Mouse (Mus musculus): Measurements from ENCODE around the gene Zfp473. TPM values are rescaled to one million over a fixed set of nuclear protein-coding genes. Genes with fewer than 3 reads are reported as not detected.

The Zfp473 gene
- polyA plus RNA-seq, 1 experiment from 2014 or later: 3.6 TPM

DNA sequence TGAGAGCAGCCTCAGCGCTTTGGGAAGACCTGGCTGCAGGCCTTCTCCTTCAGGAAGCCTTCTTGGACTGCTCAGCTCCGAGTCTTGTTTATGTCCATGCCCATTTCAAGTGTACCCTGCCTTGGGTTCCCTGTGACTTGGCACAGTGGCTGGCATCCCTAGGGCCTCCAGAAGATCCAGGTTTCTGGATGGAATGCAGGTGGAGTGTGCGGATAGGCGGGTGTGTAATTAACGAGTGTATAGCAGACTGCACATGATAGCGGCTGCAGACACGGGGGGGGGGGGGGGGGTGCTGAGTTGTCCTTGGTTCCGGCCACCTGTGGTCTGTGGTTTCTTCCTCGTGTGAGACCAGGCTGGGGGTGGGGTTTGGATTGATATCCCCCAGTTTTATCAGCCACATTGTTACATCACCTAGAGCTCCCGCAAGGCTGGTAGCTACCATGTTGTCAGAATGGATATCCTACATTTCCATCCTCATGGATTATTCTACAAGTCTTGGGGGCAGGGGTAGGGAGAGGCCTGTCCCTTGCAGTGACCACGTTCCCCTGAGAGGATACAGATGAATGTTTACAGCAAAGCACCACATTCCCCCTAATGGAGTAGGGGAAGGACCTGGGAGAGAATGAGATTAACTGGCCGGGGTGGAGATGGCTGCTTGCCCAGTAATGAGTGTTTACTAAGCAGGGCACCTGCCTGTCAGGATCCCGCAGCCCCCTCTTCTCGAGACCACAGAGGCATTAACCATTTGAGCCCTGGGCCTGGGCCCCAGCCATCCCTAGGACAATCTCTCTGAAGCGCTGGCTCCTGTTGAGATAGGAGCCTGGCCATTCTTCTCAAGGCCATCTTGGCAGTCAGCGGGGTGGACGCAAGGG is 65.1 kb downstream of the Zfp473 start:
- no peak overlapping the region for H3K27ac ChIP-seq
- DNase-seq (ENCODE audit: low spot score): no peak
- WGBS: 75% methylated on average over 17 of the region's 17 CpGs
- H3K4me3 ChIP-seq: no peak overlapping the region
- no peaks in the 10 kb centered on the region for H3K27me3 ChIP-seq (ENCODE audit: insufficient read depth, poor library complexity, severe bottlenecking)
- 0 out of 2 replicates have a peak, but pooled peaks cover 4% of the 10 kb centered on the region for H3K9me3 ChIP-seq
- H3K4me1 ChIP-seq (replicated peaks): peaks cover 5% of the 10 kb centered on the region; the same call in 1 of the 2 replicates
- H3K36me3 ChIP-seq: no peaks in the 10 kb centered on the region

DNA sequence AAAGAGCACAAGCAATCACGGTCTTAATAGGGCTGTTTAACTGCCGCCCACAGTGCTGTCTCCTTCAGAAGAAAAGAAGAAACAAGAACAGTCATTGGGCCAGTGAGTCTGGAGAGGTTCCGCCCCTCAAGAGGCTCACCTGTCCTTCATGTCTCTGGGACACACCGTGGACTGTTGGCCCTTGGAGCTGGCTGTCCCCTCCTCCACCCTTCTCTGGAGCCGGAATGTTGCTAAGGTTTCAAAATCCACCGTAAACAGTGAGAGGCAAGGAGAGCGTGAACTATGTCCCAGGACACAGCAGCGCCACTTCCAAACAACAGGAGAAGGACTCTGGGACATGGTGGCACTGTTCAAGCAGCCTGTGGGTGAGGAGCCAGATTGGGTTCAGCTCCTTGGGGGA is 67.2 kb downstream of the Zfp473 start:
- DNase-seq (ENCODE audit: low spot score): no peak
- H3K27me3 ChIP-seq (ENCODE audit: insufficient read depth, poor library complexity, severe bottlenecking): no peaks in the 10 kb centered on the region
- WGBS: 83% methylated on average over 8 of the region's 8 CpGs
- H3K27ac ChIP-seq: no peak overlapping the region
- H3K36me3 ChIP-seq: no peaks in the 10 kb centered on the region
- H3K4me1 ChIP-seq (replicated peaks): peaks cover 5% of the 10 kb centered on the region; the same call in 1 of the 2 replicates
- H3K9me3 ChIP-seq: 0 out of 2 replicates have a peak, but pooled peaks cover 4% of the 10 kb centered on the region
- no peak overlapping the region for H3K4me3 ChIP-seq

Other genes with a start within 250 kb of the Zfp473 start
- gene Mybpc2, start 226.4 kb downstream of the Zfp473 start, polyA plus RNA-seq (2016; fragmentation: Nextera tagmentation; extraction: Ambion mirVana): 0.10 and 0.12 TPM in 2 replicates
- 0.09 TPM in 1 of 2 replicates, not detected in the other for gene Spib, start 219.0 kb downstream of the Zfp473 start, polyA plus RNA-seq (2016; fragmentation: Nextera tagmentation; extraction: Ambion mirVana)
- 133 and 161 TPM in 2 replicates for gene Pold1, start 202.2 kb downstream of the Zfp473 start, polyA plus RNA-seq (2016; fragmentation: Nextera tagmentation; extraction: Ambion mirVana)
- 83.2 and 94.9 TPM in 2 replicates for gene Nr1h2, start 197.1 kb downstream of the Zfp473 start, polyA plus RNA-seq (2016; fragmentation: Nextera tagmentation; extraction: Ambion mirVana)
- gene Napsa, start 178.7 kb downstream of the Zfp473 start, polyA plus RNA-seq (2016; fragmentation: Nextera tagmentation; extraction: Ambion mirVana): 0.38 and 0.86 TPM in 2 replicates
- gene Kcnc3, start 160.4 kb downstream of the Zfp473 start, polyA plus RNA-seq (2016; fragmentation: Nextera tagmentation; extraction: Ambion mirVana): 1.3 and 1.5 TPM in 2 replicates
- gene Myh14, start 80.2 kb downstream of the Zfp473 start, polyA plus RNA-seq (2016; fragmentation: Nextera tagmentation; extraction: Ambion mirVana): 1.5 and 2.4 TPM in 2 replicates
- not detected in 2 replicates for gene Izumo2, start 42.3 kb downstream of the Zfp473 start, polyA plus RNA-seq (2016; fragmentation: Nextera tagmentation; extraction: Ambion mirVana)
- 45.3 and 46.6 TPM in 2 replicates for gene Vrk3, start 2.6 kb downstream of the Zfp473 start, polyA plus RNA-seq (2016; fragmentation: Nextera tagmentation; extraction: Ambion mirVana)
- 135 and 158 TPM in 2 replicates for gene Nup62, start 65.0 kb upstream of the Zfp473 start, polyA plus RNA-seq (2016; fragmentation: Nextera tagmentation; extraction: Ambion mirVana)
- 1.7 and 1.9 TPM in 2 replicates for gene Il4i1, start 65.3 kb upstream of the Zfp473 start, polyA plus RNA-seq (2016; fragmentation: Nextera tagmentation; extraction: Ambion mirVana)
- gene Atf5, start 65.6 kb upstream of the Zfp473 start, polyA plus RNA-seq (2016; fragmentation: Nextera tagmentation; extraction: Ambion mirVana): 4.6 TPM in 2 replicates
- gene Akt1s1, start 97.9 kb upstream of the Zfp473 start, polyA plus RNA-seq (2016; fragmentation: Nextera tagmentation; extraction: Ambion mirVana): 81.7 and 93.3 TPM in 2 replicates
- 77.1 and 91.1 TPM in 2 replicates for gene Tbc1d17, start 98.0 kb upstream of the Zfp473 start, polyA plus RNA-seq (2016; fragmentation: Nextera tagmentation; extraction: Ambion mirVana)
- 36.3 and 40.2 TPM in 2 replicates for gene Pnkp, start 106.1 kb upstream of the Zfp473 start, polyA plus RNA-seq (2016; fragmentation: Nextera tagmentation; extraction: Ambion mirVana)
- gene Ptov1, start 118.7 kb upstream of the Zfp473 start, polyA plus RNA-seq (2016; fragmentation: Nextera tagmentation; extraction: Ambion mirVana): 478 and 579 TPM in 2 replicates
- 187 and 223 TPM in 2 replicates for gene Med25, start 141.7 kb upstream of the Zfp473 start, polyA plus RNA-seq (2016; fragmentation: Nextera tagmentation; extraction: Ambion mirVana)
- 24.4 and 28.4 TPM in 2 replicates for gene Fuz, start 145.0 kb upstream of the Zfp473 start, polyA plus RNA-seq (2016; fragmentation: Nextera tagmentation; extraction: Ambion mirVana)
- 80.7 and 93.1 TPM in 2 replicates for gene Ap2a1, start 178.4 kb upstream of the Zfp473 start, polyA plus RNA-seq (2016; fragmentation: Nextera tagmentation; extraction: Ambion mirVana)
- gene Tsks, start 192.2 kb upstream of the Zfp473 start, polyA plus RNA-seq (2016; fragmentation: Nextera tagmentation; extraction: Ambion mirVana): 0.08 TPM in 1 of 2 replicates, not detected in the other
- gene Cpt1c, start 223.8 kb upstream of the Zfp473 start, polyA plus RNA-seq (2016; fragmentation: Nextera tagmentation; extraction: Ambion mirVana): 22.4 and 26.8 TPM in 2 replicates
- gene Prmt1, start 235.5 kb upstream of the Zfp473 start, polyA plus RNA-seq (2016; fragmentation: Nextera tagmentation; extraction: Ambion mirVana): 843 and 861 TPM in 2 replicates
- 76.7 and 78.1 TPM in 2 replicates for gene Irf3, start 246.6 kb upstream of the Zfp473 start, polyA plus RNA-seq (2016; fragmentation: Nextera tagmentation; extraction: Ambion mirVana)
- 69.6 and 73.9 TPM in 2 replicates for gene Bcl2l12, start 247.7 kb upstream of the Zfp473 start, polyA plus RNA-seq (2016; fragmentation: Nextera tagmentation; extraction: Ambion mirVana)

All from hindbrain, embryonic 10.5 days (tissue).